In the genomic region with DNA sequence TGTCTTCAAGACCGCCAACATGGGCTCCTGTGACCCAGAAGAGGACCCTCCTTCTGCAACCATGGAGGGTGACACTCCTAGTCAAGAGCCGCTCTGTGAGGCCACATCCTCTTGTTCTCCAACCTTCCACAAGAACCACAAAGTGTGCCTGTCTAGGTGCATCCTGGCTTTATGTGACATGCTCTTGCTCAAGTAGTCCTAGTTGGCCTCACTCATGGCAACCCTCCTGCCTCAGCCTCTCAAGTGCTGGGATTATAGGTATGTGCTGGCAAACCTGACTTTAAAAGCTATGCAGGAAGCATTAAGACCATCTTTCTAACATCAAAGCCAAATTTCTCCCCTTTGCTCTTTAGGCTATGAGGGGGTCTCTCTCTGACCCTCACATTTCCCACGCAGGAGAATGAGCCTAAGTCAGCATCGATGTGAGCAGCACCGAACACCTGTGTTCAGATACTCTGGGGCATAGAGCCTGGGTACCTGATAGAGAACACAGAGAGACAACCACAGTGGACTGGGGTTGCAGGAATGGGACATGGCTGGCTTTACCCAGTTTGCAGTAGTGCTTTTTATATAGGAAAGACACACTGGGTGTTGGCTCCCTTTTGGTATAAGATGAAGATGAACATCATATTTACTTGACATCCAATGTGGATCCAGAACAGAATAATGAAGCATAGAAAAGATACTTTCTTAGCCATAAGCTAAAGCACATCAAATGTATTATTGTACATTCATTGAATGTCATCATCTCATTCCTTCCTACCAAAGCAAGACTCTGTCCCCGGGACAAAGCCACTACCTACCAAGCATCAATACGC, we compare ENCODE assay signal across 8 mouse cellular contexts. TPM values are rescaled to one million over a fixed set of nuclear protein-coding genes. Genes with fewer than 3 reads are reported as not detected.
DNase-seq lines count a peak whose midpoint lies in the region.

No protein-coding gene starts in this region.

- DNase-seq in adrenal gland, postnatal 14 days, result peak; percentile 24
- no peak for DNase-seq in adrenal gland, postnatal 36 days
- peak; percentile 8 for DNase-seq in kidney, postnatal 14 days
- DNase-seq in kidney, postnatal 25 days, result no peak
- DNase-seq in thymus, postnatal 14 days, result peak; percentile 28
- no peak for DNase-seq in thymus, postnatal 36 days
- no peak for DNase-seq in right cerebral cortex, postnatal 14 days
- no peak for DNase-seq in cerebellum, adult 11-12 months

RNA-seq across cellular contexts. Expression of gene Nfkbia, which starts 4.4 kb away (rescaled TPM):
- 95.5 and 107 TPM in 2 replicates for total RNA-seq in adrenal gland, postnatal 14 days (2021)
- 100 to 1,000 TPM in 1 of 2 experiments, 10 to 100 TPM in 1; 98.9 to 111 TPM for total RNA-seq in adrenal gland, postnatal 36 days (2021)

Comparison
In these comparisons a context has a peak if more than half of its experiments do, and no peak if none do; other contexts are left out.
1. DNase-seq: peak in adrenal gland, postnatal 14 days (single experiment), kidney, postnatal 14 days (single experiment) and thymus, postnatal 14 days (single experiment); none in adrenal gland, postnatal 36 days (0 of 2), kidney, postnatal 25 days (0 of 2), thymus, postnatal 36 days (0 of 2), right cerebral cortex, postnatal 14 days (single experiment) and cerebellum, adult 11-12 months (single experiment).